ENCODE assay signal across 22 mouse cellular contexts in genomic region chr16:10143166-10143565, GRCm38 (mm10). TPM values are rescaled to one million over a fixed set of nuclear protein-coding genes. Genes with fewer than 3 reads are reported as not detected.
DNase-seq lines count a peak whose midpoint lies in the region; ATAC-seq and TF ChIP-seq lines count a peak whose summit lies in the region.
"Had no signal": no experiment of that assay in that cellular context is flagged by ENCODE, and none has a peak within 500 bp of the region (broad histone marks: within the 10 kb centered on the region; RNA-seq: fewer than 3 reads in every experiment).

No protein-coding gene starts in this region.

- no peaks in the 10 kb centered on the region for H3K27me3 ChIP-seq in kidney, postnatal 0 days (ENCODE audit: insufficient read depth, low read length)
- H3K27me3 ChIP-seq: embryonic facial prominence, embryonic 15.5 days; heart, embryonic 12.5 days had no signal

- intact Hi-C loops in left cerebral cortex, postnatal 14 days (cut with DNase I), result no loop called here

- H3K4me3 ChIP-seq in kidney, postnatal 0 days (replicated peaks; ENCODE audit: low read depth, low read length), result no peak overlapping the region
- H3K4me3 ChIP-seq: embryonic facial prominence, embryonic 15.5 days; erythroblast, embryonic 14.5 days; forebrain, embryonic 10.5 days; heart, embryonic 12.5 days had no signal

- H3K4me2 ChIP-seq in kidney, postnatal 0 days (ENCODE audit: low read length), result no peak overlapping the region
- H3K4me2 ChIP-seq: embryonic facial prominence, embryonic 15.5 days; heart, embryonic 12.5 days; hindbrain, embryonic 14.5 days had no signal

- no peak for TF ChIP-seq CTCF in kidney, postnatal 0 days (IDR thresholded peaks at IDR 0.05; ENCODE audit: low read depth)

- WGBS in kidney, postnatal 0 days, result 54% methylated on average over 2 of the region's 2 CpGs

- DNase-seq in kidney, adult 11 months, result peak; percentile 39
- DNase-seq in kidney, adult 18-20 months, result no peak
- DNase-seq in kidney, postnatal 0 days (ENCODE audit: low spot score), result peak; percentile 44
- peak; percentile 58 for DNase-seq in kidney, postnatal 10 days
- peak; percentile 16 to 41 for DNase-seq in kidney, postnatal 4 days
- DNase-seq in left cerebral cortex, postnatal 14 days (ENCODE audit: low spot score in 2 of 2), result no peak
- DNase-seq: adrenal gland, adult 8-10 months; adrenal gland, postnatal 36 days; cerebellum, adult 2 months; cerebellum, postnatal 14 days; embryo, embryonic 11 days; gastrocnemius, postnatal 36 days; heart, adult 18-20 months had no signal

- H3K36me3 ChIP-seq in kidney, postnatal 0 days (ENCODE audit: insufficient read depth, low read length), result no peaks in the 10 kb centered on the region
- H3K36me3 ChIP-seq: embryonic facial prominence, embryonic 15.5 days; forebrain, embryonic 10.5 days; heart, embryonic 12.5 days had no signal

- no peak overlapping the region for H3K27ac ChIP-seq in kidney, postnatal 0 days
- H3K27ac ChIP-seq: embryonic facial prominence, embryonic 15.5 days; forebrain, embryonic 10.5 days; hindbrain, embryonic 14.5 days had no signal

- H3K4me1 ChIP-seq in kidney, postnatal 0 days (replicated peaks; ENCODE audit: insufficient read depth, low read length), result no peaks in the 10 kb centered on the region
- H3K4me1 ChIP-seq: embryonic facial prominence, embryonic 15.5 days; forebrain, embryonic 10.5 days; heart, embryonic 12.5 days had no signal

- no peaks in the 10 kb centered on the region for H3K9me3 ChIP-seq in kidney, postnatal 0 days (replicated peaks; ENCODE audit: low read length)
- H3K9me3 ChIP-seq: embryonic facial prominence, embryonic 15.5 days; forebrain, embryonic 10.5 days had no signal

- H3K9ac ChIP-seq in kidney, postnatal 0 days (ENCODE audit: low read depth, low read length), result no peak overlapping the region
- H3K9ac ChIP-seq: embryonic facial prominence, embryonic 15.5 days; heart, embryonic 12.5 days; hindbrain, embryonic 14.5 days had no signal

- no peak for ATAC-seq in kidney, postnatal 0 days (replicated peaks; ENCODE audit: low FRiP score, low read depth)
- ATAC-seq: forebrain, embryonic 14.5 days had no signal

RNA-seq across cellular contexts. Expression of gene Rpl39l, which starts 26.9 kb away (rescaled TPM):
- not detected in 2 replicates for polyA plus RNA-seq in kidney, postnatal 0 days (2015; fragmentation: Nextera tagmentation; extraction: Ambion mirVana)
- not detected for total RNA-seq in left cerebral cortex, postnatal 14 days (2021)
- total RNA-seq: adrenal gland, adult 8-10 months; adrenal gland, postnatal 36 days; common myeloid progenitor, adult 5-6 weeks; gastrocnemius, adult 8-10 months; gastrocnemius, postnatal 36 days; heart, adult 18-20 months had no signal
- polyA plus RNA-seq: cerebellum, adult 2 months; embryonic facial prominence, embryonic 11.5 days; forebrain, embryonic 10.5 days; forebrain, embryonic 14.5 days; hindbrain, embryonic 14.5 days had no signal

RNA-seq across cellular contexts. Expression of gene Atf7ip2, which starts 49.3 kb away (rescaled TPM):
- polyA plus RNA-seq in kidney, postnatal 0 days (2015; fragmentation: Nextera tagmentation; extraction: Ambion mirVana), result 0.79 and 0.96 TPM in 2 replicates
- not detected for total RNA-seq in left cerebral cortex, postnatal 14 days (2021)
- total RNA-seq: gastrocnemius, adult 8-10 months; gastrocnemius, postnatal 36 days; heart, adult 18-20 months had no signal
- polyA plus RNA-seq: erythroblast, embryonic 14.5 days had no signal

Comparison
In these comparisons a context has a peak if more than half of its experiments do, and no peak if none do; other contexts are left out.
1. DNase-seq: peak in kidney, adult 11 months (single experiment), kidney, postnatal 0 days (single experiment), kidney, postnatal 10 days (single experiment) and kidney, postnatal 4 days (2 of 2); none in kidney, adult 18-20 months (single experiment) and left cerebral cortex, postnatal 14 days (0 of 2).